Mouse (Mus musculus) large intestine, adult 2 months (tissue): ENCODE results near the gene Prima1. TPM values are rescaled to one million over a fixed set of nuclear protein-coding genes. Genes with fewer than 3 reads are reported as not detected.

Source experiments
- DNase-seq: peaks from one replicate; pipeline ENCODE4 v3.0.0-alpha.2; 2012; ENCODE audit warnings: low read depth, low spot score
- WGBS: fragments of 180-500 bp; shearing (Covaris S2); methylation state at CpG from one replicate; pipeline ENCODE4 v1.1.7; 2018; 5-methylcytosine and 5-hydroxymethylcytosine counted together
- polyA plus RNA-seq: library from polyadenylated mRNA; depleted of rRNA; stranded (reverse); fragments of >200 nt; gene quantifications from 2 replicates; pipeline ENCODE4 v1.2.3, GENCODE M21; 2012; rRNA removed

Prima1 gene
- polyA plus RNA-seq, 1 experiment = 1.1 TPM

DNA sequence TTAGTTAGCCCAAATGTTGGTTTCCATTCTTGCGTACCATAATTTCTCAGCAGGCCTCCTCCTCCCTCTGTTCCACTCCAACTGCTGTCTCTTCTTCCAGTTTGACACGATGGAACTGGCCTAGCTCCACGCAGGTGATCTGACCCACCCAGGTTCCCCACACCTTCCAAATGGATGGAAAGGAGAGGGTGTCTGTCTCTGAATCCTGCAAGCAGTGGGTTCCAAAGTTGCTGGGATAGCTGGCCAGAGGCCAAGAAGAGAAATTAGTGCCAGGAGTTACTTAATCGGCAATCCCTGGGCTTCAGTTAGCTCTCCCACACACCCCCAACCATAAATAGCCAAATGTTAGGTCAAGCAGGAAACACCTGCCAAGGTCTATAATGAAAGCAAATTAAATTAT is 81.2 kb downstream of the Prima1 start:
- DNase-seq = no peak
- WGBS = 83% methylated on average over 4 of the region's 4 CpGs

DNA sequence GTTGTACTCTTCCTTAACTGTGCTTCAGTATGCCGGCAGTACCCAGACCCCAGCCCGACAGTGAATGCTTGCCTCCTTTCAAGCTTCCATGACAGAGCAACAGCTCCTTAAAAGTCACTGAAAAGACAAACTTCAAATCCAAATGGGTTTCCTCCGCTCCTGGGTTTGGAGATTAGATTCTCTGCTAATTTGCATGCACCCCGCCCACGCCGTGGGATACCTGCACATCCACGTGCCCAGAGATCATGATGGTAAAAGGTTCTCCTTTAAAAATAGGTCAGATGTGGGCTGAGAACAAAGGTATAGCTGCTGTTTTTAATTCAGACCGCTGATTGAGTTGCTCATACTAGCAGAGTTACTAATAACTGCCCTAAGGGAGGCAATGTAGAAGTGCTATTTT is 82.9 kb downstream of the Prima1 start:
- no peak for DNase-seq

DNA sequence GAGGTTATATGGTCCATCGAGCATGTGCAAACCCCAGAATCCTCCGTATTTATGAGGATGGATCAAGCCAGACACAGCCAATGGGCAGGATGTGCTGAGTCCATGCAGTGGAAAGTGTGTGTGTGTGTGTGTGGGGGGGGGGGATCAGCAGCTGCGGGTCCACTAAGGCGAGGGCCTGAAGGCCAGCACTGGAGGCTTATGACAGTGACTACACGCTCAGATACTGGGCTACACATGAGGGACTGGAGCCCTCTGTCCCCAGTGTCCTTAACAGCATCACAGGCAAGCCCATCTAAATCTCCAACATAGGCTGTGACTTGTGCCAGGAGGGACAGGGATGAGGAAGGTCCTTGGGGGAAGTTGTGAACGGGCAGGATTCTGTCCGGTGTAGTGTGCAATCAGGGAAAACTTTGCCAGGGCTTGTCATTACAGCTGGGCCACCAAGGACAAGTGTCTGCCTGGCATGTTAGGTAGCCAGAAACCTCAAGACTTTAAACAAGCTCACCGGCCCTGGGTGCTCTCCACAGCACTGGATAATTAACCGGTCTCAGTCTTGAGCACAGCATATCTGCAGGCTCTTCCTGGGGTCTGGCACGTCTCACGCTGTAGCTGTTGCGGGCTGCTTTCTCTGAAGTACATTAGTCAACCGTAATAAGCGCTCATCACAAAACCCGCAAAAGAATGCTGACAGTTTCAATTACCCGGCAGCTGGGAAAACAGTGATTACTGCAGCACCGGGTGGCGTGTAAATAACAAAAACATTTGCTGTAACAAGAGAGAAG is 84.6 kb downstream of the Prima1 start:
- DNase-seq = no peak
- WGBS = 58% methylated on average over 18 of the region's 18 CpGs

More for the DNA sequence above, 82.9 kb downstream of the Prima1 start:
- WGBS = 66% methylated on average over 8 of the region's 8 CpGs

DNA sequence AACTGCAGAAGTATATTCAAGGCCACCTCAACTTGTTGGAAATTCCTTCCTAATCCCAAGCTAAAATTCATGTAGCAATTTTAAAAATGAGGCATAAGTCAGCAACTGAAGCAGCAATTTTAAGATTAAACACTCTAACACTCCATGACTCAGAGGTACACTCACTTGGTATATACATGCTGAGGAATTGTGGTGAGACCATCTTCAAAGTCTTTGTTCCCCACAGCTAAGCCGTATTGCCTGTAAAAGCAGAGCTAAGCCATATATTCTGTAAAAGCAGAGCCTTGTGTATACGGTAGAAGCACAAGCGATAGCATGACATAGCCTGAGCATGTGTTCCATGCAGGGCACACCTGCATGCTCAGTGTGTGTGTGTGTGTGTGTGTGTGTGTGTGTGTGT is 86.5 kb downstream of the Prima1 start:
- no peak for DNase-seq
- 73% methylated on average over 3 of the region's 3 CpGs for WGBS

DNA sequence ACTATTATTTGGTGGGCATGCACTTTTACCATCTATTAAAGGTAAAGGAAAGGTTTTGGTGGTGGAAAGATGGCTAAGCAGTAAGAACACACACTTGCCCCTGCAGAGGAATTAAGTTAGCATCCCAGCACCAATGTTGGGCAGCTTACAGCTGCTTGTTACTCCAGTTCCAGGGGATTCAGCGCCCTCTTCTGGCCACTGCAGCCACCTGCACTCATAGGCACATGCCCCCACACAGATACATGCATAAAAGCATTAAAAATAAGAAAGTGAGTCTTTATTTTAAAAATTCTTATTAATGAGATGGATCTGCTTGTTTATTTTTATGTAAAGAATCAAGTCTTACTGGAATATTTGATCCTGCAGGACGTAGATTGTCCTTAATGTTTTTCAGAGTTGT is 87.0 kb downstream of the Prima1 start:
- WGBS = 69% methylated on average over 2 of the region's 2 CpGs

DNA sequence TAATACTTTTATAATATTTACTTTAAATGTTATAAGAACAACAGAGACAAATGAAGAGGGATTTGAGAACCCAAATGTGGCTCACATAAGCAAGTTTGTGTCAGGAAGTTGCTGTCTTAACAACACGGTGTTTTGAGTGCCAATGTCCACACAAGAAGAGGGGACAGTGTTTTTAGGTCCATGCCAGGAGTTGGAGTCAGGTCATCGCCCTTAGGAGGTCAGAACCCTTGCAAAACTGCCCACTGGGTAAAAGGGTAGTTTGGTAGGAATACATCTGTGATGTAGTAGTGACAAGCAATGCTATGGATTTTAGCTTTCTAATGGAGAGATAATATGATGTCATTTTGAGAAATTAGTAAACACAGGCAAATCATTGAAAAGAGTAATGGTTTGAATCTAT is 91.7 kb downstream of the Prima1 start:
- WGBS = 58% methylated on average over 2 of the region's 2 CpGs
- DNase-seq = no peak

More for the DNA sequence above, 87.0 kb downstream of the Prima1 start:
- no peak for DNase-seq

Other genes starting within 250 kb of the Prima1 start
- not detected in 2 replicates for gene Fam181a, start 68.8 kb upstream of the Prima1 start, polyA plus RNA-seq
- gene Asb2, start 113.9 kb upstream of the Prima1 start, polyA plus RNA-seq = 48.6 and 57.7 TPM in 2 replicates
- gene Otub2, start 146.5 kb upstream of the Prima1 start, polyA plus RNA-seq = 1.9 and 2.0 TPM in 2 replicates
- gene 9330161L09Rik, start 165.7 kb upstream of the Prima1 start, polyA plus RNA-seq = 0.57 and 0.60 TPM in 2 replicates
- gene Ddx24, start 183.7 kb upstream of the Prima1 start, polyA plus RNA-seq = 29.8 and 37.2 TPM in 2 replicates
- 108 and 125 TPM in 2 replicates for gene Ifi27, start 192.1 kb upstream of the Prima1 start, polyA plus RNA-seq
- gene Ifi27l2a, start 201.5 kb upstream of the Prima1 start, polyA plus RNA-seq = 217 and 307 TPM in 2 replicates
- gene Ifi27l2b, start 215.1 kb upstream of the Prima1 start, polyA plus RNA-seq = 179 and 656 TPM in 2 replicates